Mouse (Mus musculus) forebrain, embryonic 16.5 days (tissue): ENCODE data around the gene Gxylt2. TPM values are rescaled to one million over a fixed set of nuclear protein-coding genes. Genes with fewer than 3 reads are reported as not detected.

ENCODE experiments used
- ATAC-seq: fragments of 200-750 bp; cut with Nextera tagmentation; 2 replicates; pipeline ENCODE4 v1.8.0; 2017; ENCODE audit warnings: mild to moderate bottlenecking, moderate library complexity
- H3K27ac ChIP-seq: fragments of 300-500 bp; sonication (generic); 2 replicates; pipeline ENCODE4 v1.5.1; 2014; ENCODE audit warnings: low read length, control low read depth
- H3K27me3 ChIP-seq: fragments of 300-500 bp; sonication (generic); replicated peaks from 2 replicates; pipeline ENCODE4 v1.6.1; 2014; ENCODE audit warnings: low read length; ENCODE audit not compliant: control insufficient read depth, insufficient read depth
- H3K36me3 ChIP-seq: fragments of 300-500 bp; sonication (generic); 2 replicates; pipeline ENCODE4 v1.6.1; 2014; ENCODE audit not compliant: control insufficient read depth, insufficient read depth
- H3K4me1 ChIP-seq: fragments of 300-500 bp; sonication (generic); replicated peaks from 2 replicates; pipeline ENCODE4 v1.6.1; 2014; ENCODE audit warnings: low read length; ENCODE audit not compliant: control insufficient read depth, insufficient read depth
- H3K4me2 ChIP-seq: fragments of 300-500 bp; sonication (generic); 2 replicates; pipeline ENCODE4 v1.6.1; 2014; ENCODE audit warnings: mild to moderate bottlenecking, low read length, control low read depth
- H3K4me3 ChIP-seq: fragments of 300-500 bp; sonication (generic); replicated peaks from 2 replicates; pipeline ENCODE4 v1.5.1; 2014; ENCODE audit warnings: mild to moderate bottlenecking, low read length, control low read depth
- H3K9ac ChIP-seq: fragments of 300-500 bp; sonication (generic); replicated peaks from 2 replicates; pipeline ENCODE4 v1.6.1; 2014; ENCODE audit warnings: low read depth, low read length, control low read depth
- H3K9me3 ChIP-seq: fragments of 300-500 bp; sonication (generic); 2 replicates; pipeline ENCODE4 v1.6.1; 2016; ENCODE audit warnings: low read length; ENCODE audit not compliant: control insufficient read depth
- WGBS: fragments of 180-500 bp; shearing (Covaris S2); extraction: QIAGEN DNeasy Blood & Tissue Kit; methylation state at CpG from one replicate; pipeline ENCODE4 v1.1.7; 2014; 5-methylcytosine and 5-hydroxymethylcytosine counted together
- polyA plus RNA-seq: library from polyadenylated mRNA; unstranded; fragments of >200 nt; fragmentation: Nextera tagmentation; extraction: Ambion mirVana; gene quantifications from 2 replicates; pipeline ENCODE4 v1.2.1, GENCODE M21; 2015

Gxylt2 gene
- polyA plus RNA-seq, 1 experiment from 2014 or later, result 0.60 TPM

DNA sequence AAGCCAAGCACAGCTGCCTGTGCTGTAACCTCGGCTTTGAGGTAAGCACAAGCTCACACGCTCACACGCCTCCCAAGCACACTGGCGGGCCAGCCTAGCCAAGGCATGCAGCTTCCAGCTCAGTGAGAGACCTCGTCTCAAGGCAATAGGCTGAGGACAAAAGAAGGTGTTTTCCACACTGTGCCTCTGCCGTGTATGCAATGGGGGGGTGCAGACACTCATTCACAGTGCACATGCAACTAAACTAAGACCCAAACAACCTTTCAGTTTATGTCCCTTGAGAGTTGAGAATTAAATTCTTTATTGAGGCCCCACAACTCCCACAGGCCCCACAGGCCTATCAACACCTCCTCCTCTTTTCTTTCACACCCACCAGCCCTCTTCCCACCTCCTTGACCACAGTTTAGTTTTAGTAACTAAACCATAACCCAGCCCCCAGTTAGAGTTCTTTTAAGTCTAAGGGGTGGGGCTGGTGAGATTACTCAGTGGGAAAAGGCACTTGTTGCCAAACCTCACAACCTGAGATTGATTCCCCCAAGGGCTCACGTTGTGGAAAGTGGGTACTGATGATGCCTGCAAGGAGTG is 119.9 kb downstream of the Gxylt2 start:
- WGBS, result 59% methylated on average over 7 of the region's 7 CpGs
- H3K4me1 ChIP-seq, result no peaks in the 10 kb centered on the region
- H3K4me2 ChIP-seq, result no peak overlapping the region
- no peaks in the 10 kb centered on the region for H3K9me3 ChIP-seq
- H3K36me3 ChIP-seq, result no peaks in the 10 kb centered on the region
- no peak for ATAC-seq
- no peaks in the 10 kb centered on the region for H3K27me3 ChIP-seq
- no peak overlapping the region for H3K27ac ChIP-seq
- no peak overlapping the region for H3K9ac ChIP-seq
- no peak overlapping the region for H3K4me3 ChIP-seq

DNA sequence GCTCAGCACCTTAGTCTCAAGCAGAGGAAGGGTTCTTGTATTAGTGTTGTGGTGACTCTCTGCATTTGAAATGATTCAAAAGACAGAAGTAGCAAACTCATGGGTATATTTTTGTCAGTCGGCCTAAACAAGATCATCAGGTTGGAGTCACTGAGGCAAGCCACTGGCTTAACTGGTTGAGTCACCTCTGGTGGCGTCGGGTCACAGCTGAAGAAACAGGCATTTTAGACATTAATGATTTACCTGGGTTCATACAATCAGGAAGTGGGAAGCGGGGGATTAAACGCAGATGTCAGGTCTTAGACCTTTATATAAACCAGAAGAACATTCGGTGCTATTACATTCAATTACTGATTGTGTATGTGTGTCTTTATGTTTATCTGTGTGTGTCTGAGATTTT is 121.5 kb downstream of the Gxylt2 start:
- no peaks in the 10 kb centered on the region for H3K36me3 ChIP-seq
- WGBS, result 94% methylated on average over 6 of the region's 6 CpGs
- no peak for ATAC-seq

DNA sequence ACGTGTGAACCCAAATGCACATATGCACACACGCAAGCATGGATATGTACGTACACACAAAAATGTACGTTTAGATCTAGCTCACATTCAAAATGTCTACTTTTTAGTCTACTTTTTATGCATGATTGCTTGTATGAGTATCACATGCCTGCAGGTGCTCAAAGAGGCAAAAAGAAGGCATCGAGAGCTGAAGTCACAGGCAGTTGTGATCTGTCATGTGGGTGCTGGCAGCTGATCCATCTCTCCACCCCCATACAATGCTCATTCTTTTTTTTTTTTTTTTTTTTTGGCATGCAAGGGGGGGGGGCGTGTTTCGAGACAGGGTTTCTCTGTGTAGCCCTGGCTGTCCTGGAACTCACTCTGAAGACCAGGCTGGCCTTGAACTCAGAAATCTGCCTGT is 124.0 kb downstream of the Gxylt2 start:
- no peak overlapping the region for H3K4me3 ChIP-seq
- no peaks in the 10 kb centered on the region for H3K27me3 ChIP-seq
- H3K36me3 ChIP-seq, result no peaks in the 10 kb centered on the region
- no peaks in the 10 kb centered on the region for H3K4me1 ChIP-seq
- H3K9me3 ChIP-seq, result no peaks in the 10 kb centered on the region
- no peak overlapping the region for H3K27ac ChIP-seq
- H3K9ac ChIP-seq, result no peak overlapping the region
- 89% methylated on average over 7 of the region's 7 CpGs for WGBS
- ATAC-seq, result no peak
- no peak overlapping the region for H3K4me2 ChIP-seq

More for the DNA sequence above, 121.5 kb downstream of the Gxylt2 start:
- Histone ChIP-seq H3K4me1 (no peaks in the 10 kb centered on the region), H3K4me3 (no peak overlapping the region), H3K9ac (no peak overlapping the region), H3K4me2 (no peak overlapping the region), H3K27me3 (no peaks in the 10 kb centered on the region), H3K27ac (no peak overlapping the region), H3K9me3 (no peaks in the 10 kb centered on the region)

DNA sequence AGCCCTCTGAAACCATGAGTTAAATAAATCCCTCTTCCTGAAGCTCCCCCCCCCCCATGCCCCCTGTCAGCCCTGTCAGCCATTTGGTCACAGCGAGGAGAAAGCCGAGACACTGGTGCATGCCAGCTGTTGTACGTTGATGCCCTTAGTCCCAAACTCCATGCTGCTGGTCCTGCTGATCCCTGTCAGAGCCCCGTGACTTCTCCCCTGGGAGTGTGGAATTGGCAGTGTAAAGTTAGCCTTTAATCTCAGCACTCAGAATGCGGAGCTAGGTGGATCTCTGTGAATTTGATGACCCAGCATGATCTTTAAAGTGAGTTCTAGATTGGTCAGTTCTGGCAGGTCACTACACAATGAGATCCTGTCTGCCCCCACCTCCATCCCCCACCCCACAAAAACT is 125.2 kb downstream of the Gxylt2 start:
- Histone ChIP-seq H3K36me3 (no peaks in the 10 kb centered on the region), H3K4me1 (peaks cover 4% of the 10 kb centered on the region), H3K4me3 (no peak overlapping the region), H3K4me2 (no peak overlapping the region), H3K9ac (no peak overlapping the region), H3K9me3 (no peaks in the 10 kb centered on the region), H3K27ac (no peak overlapping the region), H3K27me3 (no peaks in the 10 kb centered on the region)
- ATAC-seq, result no peak
- WGBS, result 87% methylated on average over 5 of the region's 5 CpGs

DNA sequence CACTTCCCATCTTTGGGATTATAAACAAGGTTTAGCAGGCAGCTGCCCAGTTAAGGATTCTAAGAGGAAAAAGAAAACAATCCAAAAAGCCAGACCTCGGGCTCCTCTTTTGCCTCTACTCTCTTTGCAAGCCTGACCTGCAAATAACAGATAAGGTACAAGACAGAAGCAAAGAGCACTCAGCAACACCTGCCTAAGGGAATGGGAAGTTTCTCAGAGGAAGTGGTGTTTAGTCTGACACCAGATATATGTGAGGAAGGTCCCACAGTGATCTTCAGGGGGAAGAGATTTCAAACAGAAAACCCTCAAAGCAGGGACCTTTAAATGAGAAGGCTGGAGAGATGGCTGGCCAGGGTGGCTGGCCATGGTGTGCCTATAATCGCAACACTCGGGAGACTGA is 126.7 kb downstream of the Gxylt2 start:
- H3K4me3 ChIP-seq, result no peak overlapping the region
- no peaks in the 10 kb centered on the region for H3K27me3 ChIP-seq
- peaks cover 15% of the 10 kb centered on the region for H3K4me1 ChIP-seq
- 75% methylated on average over 3 of the region's 3 CpGs for WGBS
- no peak overlapping the region for H3K27ac ChIP-seq
- no peaks in the 10 kb centered on the region for H3K9me3 ChIP-seq
- no peak for ATAC-seq
- H3K9ac ChIP-seq, result no peak overlapping the region
- no peak overlapping the region for H3K4me2 ChIP-seq
- peaks cover 8% of the 10 kb centered on the region; the same call in 1 of the 2 replicates for H3K36me3 ChIP-seq

DNA sequence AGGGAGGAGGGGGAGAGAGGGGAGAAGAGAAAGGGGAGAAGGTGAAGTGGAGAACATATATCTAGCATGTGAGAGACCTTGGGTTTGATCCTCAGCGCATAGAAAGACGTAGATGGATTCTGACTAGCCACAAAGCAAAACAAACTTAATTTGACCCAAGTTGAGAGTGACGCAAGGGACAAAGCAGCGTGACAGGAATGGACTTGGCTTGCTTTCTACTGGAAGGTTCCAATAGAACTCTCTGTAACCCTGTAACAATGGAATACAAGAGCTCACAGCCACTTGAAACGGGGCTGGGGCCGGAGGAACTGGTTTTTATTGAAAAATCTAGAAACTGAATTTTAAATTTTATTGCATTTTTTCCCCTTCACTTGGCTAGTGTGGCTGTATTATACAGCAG is 127.2 kb downstream of the Gxylt2 start:
- Histone ChIP-seq H3K9me3 (no peaks in the 10 kb centered on the region), H3K4me2 (no peak overlapping the region)
- 82% methylated on average over 6 of the region's 6 CpGs for WGBS

DNA sequence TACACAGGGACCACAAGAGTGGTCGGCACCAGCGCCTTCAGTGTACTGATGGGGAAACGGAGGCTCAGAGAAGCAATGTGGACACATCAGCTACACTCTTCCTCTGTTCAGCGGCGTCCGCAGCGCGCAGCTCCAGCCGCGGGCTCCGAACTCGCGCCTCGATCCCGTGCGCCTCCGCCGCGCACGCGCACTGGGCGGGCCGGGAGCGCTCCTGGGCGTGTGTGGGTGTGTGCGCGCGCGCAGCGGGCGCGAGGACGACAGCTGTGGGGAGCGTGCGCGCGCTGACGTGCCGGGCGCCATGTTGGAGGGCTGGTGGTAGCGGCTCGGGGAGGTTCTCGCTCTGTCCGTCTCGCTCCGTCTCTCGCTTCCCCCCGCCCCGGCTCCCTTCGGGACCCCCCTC is 128.8 kb downstream of the Gxylt2 start, which contains the start of gene Ppp4r2:
Gene Ppp4r2 (plus strand): TSS at position 268 of the 400 bp plus-strand sequence.
- Histone ChIP-seq H3K4me3 (peak within 1 kb of the TSS; percentile 87), H3K4me1 (peaks cover 20% of the 10 kb centered on the region), H3K9me3 (no peaks in the 10 kb centered on the region), H3K27ac (peak within 1 kb of the TSS; percentile 92), H3K9ac (peak within 1 kb of the TSS; percentile 86), H3K27me3 (no peaks in the 10 kb centered on the region), H3K36me3 (peaks cover 13% of the 10 kb centered on the region), H3K4me2 (peak within 1 kb of the TSS; percentile 69)
- under 1% methylated on average over 34 of the region's 50 CpGs for WGBS
- ATAC-seq, result peak; percentile 93

More for the DNA sequence above, 127.2 kb downstream of the Gxylt2 start:
- Histone ChIP-seq H3K4me3 (no peak overlapping the region), H3K27me3 (no peaks in the 10 kb centered on the region), H3K36me3 (peaks cover 11% of the 10 kb centered on the region), H3K4me1 (peaks cover 15% of the 10 kb centered on the region), H3K9ac (no peak overlapping the region), H3K27ac (no peak overlapping the region)
- no peak for ATAC-seq

DNA sequence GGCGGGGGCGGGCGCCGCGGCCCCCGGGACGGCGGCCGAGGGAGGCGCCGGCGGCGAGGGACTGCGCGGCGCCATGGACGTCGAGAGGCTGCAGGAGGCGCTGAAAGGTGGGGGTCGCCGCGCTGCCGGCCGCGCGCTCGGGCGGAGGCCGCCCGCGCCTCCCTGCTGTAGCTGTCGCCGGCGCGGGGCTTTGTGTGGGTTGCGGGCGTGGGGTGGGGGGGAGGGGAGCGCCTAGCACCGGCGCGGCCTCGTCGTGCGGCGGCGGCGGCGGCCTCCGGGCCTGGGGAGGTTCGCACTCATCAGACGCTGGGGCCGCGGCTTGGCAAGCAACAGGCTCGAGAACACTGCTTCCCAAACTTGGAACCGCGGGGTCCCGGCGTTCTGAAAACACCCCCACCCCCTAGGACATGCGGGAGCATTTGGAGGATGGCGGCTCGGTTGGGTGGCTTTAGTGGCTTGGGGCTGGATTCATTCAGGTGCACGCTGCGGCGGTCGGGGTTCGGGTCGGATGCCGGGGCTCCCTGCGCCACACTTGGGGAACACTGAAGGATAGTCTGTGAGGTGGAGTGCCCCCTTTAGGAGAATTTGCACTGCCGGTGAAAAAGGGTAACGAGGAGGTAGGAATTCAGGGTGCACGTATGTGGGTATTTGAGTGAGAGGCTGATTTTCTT is 129.4 kb downstream of the Gxylt2 start:
- no peaks in the 10 kb centered on the region for H3K27me3 ChIP-seq
- H3K36me3 ChIP-seq, result peaks cover 13% of the 10 kb centered on the region
- peak overlapping the region; percentile 87 for H3K4me3 ChIP-seq
- peaks cover 21% of the 10 kb centered on the region for H3K4me1 ChIP-seq
- peak overlapping the region; percentile 92 for H3K27ac ChIP-seq
- no peaks in the 10 kb centered on the region for H3K9me3 ChIP-seq
- peak; percentile 91 for ATAC-seq
- under 1% methylated on average over 55 of the region's 72 CpGs for WGBS
- H3K4me2 ChIP-seq, result peak overlapping the region; percentile 69
- peak overlapping the region; percentile 86 for H3K9ac ChIP-seq

DNA sequence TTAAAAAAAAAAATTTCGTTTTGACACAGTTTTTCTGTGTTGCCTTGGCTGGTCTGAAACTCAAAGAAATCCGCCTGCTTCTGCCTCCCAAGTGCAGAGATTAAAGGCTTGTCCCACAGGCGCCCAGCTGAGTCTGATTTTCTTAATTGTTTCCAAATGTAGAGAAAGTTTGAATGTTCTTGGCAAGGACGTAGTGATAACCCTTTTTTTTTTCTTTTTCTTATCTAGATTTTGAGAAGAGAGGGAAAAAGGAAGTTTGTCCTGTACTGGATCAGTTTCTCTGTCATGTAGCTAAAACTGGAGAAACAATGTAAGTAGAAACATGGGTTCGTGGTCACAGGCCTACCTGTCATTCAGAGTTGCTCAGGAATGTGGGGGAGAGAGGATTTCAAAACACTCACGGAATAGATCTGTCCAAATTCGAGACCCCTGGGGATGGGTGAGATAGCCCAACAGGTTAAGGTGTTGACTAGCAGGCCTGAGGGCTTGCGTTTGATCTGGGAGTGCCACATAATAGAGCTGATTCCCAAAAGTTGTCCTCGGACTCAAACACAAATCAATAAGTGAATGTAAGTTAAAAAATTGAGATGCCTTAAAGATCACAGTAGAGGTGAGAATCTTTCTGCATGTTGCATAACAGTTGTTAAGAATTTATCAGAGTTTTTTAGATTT is 130.1 kb downstream of the Gxylt2 start:
- H3K36me3 ChIP-seq, result peaks cover 13% of the 10 kb centered on the region
- ATAC-seq, result no peak
- no peaks in the 10 kb centered on the region for H3K9me3 ChIP-seq
- H3K27me3 ChIP-seq, result no peaks in the 10 kb centered on the region
- H3K27ac ChIP-seq, result no peak overlapping the region
- peak overlapping the region; percentile 87 for H3K4me3 ChIP-seq
- peak overlapping the region; percentile 69 for H3K4me2 ChIP-seq
- peaks cover 21% of the 10 kb centered on the region for H3K4me1 ChIP-seq
- WGBS, result 34% methylated on average over 9 of the region's 9 CpGs
- H3K9ac ChIP-seq, result peak overlapping the region; percentile 86
